Mouse (Mus musculus) mouse embryonic stem cell (cell line): Measurements from ENCODE around the gene Mettl3.

Experiments used
- in situ Hi-C, 2 experiments: fragments of 300-500 bp; cut with MboI; formaldehyde crosslinking; loops; 1 replicate in 1 of 2; 3 replicates in 1 of 2; pipeline ENCODE4 v1.14.3; 2019 to 2020; ENCODE audit warnings: low sequenced_read_pairs in 2 of 2, low pct_unique_long_range_greater_than_20kb in 1 of 2, mixed read lengths in 1 of 2; ENCODE audit not compliant: unreplicated experiment in 1 of 2

Mettl3 gene

DNA sequence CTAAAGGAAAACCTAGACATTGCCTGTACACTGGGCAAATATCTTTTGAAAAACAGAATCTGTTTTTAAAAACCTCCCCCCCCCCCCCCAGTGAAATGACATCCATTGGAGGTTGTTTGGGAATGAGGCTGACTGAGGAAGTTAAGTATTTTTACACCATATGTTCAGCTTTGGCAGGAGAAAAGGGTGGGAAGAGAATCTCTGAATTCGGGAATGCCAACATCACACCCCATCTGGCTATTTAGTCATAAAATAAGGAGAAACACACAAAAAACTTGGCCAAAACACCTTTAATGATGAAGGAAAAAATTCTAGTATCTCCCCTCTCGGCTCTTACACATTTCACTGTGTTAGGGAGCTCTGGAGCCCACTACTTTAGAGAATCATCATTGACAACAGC is 6.0 kb upstream of the Mettl3 start:
- in situ Hi-C loops, result loop anchor here in 1 of 2 experiments (25.0 kb wide), 1 partner anchor 399 kb away; the partner anchor contains the start of genes Ndrg2, Rnase13 and Tppp2

DNA sequence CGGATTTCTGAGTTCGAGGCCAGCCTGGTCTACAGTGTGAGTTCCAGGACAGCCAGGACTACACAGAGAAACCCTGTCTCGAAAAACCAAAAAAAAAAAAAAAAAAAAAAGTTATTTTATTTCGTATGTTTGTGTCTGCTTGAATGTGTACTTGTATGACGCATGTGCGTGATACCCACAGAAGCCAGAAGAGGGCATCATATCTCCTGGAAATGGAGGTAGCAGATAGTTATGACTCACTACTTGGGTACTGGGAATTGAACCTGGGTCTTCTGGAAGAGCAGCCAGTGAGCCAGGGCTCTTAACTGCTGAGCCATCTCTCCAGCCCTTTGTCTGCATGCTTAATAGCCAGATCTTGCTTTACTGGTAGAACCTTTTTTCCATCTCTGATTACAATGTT is 5.4 kb upstream of the Mettl3 start:
- in situ Hi-C loops, result loop anchor here in 1 of 2 experiments (25.0 kb wide), 1 partner anchor 398 kb away; the partner anchor contains the start of genes Ndrg2, Rnase13 and Tppp2

DNA sequence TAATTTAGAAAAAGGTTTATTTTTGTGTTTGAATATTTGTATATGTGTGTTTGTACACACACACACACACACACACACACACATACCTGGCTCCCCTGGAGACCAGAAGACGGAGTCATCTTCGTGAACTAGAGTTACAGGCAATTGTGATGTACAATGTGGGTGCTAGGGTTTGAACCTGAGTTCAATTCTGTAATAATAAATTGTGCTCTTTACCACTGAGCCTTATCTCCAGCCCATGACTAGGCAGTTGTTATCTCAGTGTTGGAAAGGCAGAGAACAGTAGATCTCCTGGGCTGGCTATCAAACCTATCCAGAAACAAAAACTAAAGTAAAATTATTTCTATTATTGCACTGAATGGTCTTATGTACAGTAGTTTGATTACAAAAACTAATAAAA is 1.2 kb upstream of the Mettl3 start:
- in situ Hi-C loops, result loop anchor here in 1 of 2 experiments (25.0 kb wide), 1 partner anchor 394 kb away; the partner anchor contains the start of genes Ndrg2, Rnase13 and Tppp2

DNA sequence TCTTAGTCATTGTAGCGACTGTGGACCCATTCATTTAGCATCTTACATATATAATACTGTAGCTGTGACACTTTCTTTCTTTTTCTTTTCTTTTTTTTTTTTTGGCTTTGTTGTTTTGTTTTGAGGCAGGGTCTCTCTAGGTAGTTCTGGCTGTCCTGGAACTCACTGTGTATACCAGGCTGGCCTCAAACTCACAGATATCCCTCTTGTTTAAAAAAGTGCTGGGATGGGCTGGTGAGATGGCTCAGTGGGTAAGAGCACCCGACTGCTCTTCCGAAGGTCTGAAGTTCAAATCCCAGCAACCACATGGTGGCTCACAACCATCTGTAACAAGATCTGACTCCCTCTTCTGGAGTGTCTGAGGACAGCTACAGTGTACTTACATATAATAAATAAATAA is 1.4 kb downstream of the Mettl3 start:
- in situ Hi-C loops, result loop anchor here in 1 of 2 experiments (25.0 kb wide), 1 partner anchor 391 kb away; the partner anchor contains the start of genes Ndrg2, Rnase13 and Tppp2

DNA sequence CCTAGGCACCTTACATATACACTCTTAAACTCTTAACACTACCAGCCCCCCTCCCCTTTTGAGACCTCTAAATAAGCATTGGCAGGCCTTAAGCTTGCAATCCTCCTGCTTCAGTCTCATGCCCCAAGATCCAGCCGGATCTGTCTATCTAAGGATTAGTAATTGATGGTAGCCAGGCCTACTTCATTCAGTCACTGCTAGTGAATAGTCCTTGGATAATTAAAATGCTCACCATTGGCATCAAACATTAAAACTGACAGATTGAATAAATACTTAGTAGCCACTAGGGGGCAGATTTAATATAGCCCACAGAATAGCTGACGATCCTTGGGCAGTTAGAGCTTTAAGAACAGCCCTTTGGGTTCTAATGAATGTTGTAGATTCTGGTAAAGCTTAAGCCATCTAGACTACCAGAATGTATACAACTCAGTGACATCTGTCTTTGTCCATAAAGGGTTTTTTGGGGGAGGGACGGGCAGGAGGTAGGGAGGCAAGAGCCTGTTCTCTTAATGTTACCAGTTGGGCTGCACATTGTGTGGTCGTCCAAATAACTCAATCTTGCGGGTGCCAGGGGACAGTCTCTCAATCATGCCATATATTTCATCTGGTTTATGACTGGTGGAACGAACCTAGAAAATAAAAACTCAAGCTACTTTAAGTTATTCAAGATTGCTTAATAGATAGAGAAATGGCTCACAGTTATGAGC is 9.2 kb downstream of the Mettl3 start:
- in situ Hi-C loops, result no loop called here

DNA sequence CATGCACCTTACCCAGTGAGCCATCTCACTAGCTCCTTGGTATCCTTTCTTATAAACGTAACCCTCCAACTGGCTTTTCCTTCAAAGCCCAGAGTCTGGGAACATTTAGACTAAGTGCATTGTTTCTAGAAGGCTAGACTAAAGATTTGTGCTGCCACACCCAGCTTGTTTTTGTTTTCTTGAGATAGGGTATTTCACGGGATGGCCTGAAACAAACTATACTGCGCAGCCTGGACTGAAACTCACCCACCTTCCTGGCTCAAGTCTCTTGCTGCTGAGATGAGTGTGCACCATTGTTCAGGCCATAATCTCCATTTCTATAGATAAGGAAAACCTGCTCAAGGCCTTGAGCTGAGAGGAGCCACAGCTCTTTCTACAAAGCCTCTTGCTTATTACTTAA is 20.7 kb downstream of the Mettl3 start:
- in situ Hi-C loops, result no loop called here

DNA sequence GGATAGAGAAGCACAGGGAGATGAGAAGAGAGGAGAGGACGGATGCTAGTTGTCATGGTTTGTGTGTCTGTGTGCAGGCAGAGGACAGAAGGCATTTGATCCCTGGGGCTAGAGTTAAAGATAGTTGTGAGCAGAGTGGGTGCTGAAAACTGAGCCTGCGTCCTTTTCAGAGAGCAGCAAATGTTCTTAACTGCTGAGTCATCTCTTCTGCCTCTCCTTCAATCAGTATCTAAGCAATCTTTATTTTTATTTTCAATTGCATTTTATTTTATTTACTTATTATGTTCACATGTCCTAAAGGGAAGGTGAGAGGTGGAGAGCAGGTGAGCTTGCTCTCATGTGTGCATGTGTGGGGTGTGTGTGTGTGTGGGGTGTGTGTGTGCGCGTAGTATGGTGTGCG is 21.3 kb downstream of the Mettl3 start:
- in situ Hi-C loops, result no loop called here

DNA sequence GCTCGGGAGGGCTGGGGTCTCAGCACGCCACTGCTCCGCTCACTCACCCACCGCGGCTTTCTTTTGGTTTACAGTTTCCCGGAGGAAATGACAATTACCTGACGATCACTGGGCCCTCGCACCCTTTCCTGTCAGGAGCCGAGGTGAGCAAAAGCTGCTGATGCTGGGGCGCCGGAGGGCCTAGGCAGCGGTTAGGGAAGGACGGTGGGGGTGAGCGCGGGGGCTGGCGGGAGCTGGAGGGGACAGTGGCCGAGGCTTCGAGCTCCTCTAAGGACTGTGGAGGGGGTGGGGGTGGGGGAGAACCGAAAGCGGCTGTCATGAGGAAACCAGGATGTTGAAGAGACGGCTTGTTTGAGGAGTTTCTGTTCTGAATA is 25.2 kb downstream of the Mettl3 start:
- in situ Hi-C loops, result no loop called here

DNA sequence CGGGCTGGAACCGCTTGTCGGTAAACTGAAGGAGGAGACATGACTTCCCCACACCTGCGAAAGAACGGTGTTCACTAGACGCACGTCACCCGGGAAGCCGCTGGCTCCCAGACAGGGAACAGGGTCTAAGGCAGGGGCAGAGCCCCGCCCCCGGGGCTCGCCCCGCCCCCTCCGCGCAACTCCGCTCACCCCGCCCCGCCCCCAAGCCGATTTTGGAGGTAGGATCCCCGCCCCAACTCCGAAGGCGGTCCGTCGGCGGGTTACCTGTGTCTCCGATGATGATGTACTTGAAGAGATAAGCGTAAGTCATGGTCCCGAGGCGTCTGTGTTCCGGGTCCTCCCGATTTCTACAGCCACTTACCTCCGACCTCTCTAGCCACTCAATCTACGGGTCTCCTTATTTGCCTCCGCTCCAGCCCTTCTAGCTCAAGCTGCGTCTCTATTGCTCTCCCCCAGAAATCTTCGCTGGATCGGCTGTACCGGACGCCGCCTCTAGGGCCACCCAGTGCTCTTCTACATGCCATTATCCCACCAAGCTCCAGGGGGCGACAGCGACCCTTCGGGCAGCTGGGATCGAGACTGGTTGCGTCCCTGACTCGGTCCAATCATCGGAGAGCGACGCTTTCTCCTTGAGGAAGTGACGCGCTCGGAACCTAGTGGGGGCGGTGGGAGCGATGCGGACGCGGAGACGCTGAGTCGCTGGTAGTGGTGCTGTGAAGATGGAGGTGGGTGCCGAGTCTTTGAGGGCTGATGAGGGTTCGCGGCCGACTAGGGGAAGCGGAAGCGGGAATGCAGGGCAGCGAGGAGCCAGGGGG is 25.8 kb downstream of the Mettl3 start, which contains the start of the genes Tox4 and Rab2b:
TSS of gene Tox4 (plus strand) at position 215 of the 815 bp plus-strand sequence.
TSS of gene Rab2b (minus strand) at position 614 of the 815 bp plus-strand sequence.
- in situ Hi-C loops, result no loop called here

DNA sequence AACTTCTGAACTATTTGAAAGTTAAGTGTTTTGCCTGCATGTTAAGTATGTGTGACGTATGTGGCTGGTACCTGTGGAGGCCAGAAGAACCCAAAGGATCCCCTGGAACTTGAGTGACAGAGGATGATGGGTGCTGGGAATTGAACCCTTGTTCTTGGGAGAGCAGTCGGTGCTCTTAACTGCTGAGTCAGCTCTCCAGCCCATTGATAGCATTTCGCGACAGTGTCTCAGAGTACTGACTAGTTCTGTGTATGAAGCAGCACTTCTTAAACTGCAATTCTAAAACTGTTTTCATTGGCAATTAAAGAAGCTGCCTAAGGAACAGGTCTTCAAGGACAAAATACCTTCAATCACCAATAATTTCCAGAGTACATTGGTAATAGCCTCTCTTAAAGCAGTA is 27.7 kb downstream of the Mettl3 start:
- in situ Hi-C loops, result no loop called here

DNA sequence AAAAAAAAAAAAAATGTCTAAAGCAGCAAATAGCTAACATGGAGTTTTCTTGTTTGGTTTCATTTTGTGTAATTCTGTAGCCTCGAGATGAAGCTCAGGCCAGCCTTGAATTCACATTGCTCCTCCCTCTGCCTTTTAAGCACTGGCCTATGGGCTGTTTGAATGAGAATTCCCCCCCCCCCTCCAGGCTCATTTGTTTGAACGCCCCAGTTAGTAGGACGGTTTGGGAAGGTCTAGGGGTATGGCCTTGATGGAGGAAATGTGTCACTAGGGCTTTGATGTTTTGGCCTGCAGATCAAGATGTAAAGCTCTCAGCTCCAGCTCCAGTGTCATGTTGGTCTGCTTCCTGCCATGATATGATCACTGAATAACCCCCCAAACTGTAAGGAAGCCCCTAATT is 32.1 kb downstream of the Mettl3 start:
- in situ Hi-C loops, result no loop called here

DNA sequence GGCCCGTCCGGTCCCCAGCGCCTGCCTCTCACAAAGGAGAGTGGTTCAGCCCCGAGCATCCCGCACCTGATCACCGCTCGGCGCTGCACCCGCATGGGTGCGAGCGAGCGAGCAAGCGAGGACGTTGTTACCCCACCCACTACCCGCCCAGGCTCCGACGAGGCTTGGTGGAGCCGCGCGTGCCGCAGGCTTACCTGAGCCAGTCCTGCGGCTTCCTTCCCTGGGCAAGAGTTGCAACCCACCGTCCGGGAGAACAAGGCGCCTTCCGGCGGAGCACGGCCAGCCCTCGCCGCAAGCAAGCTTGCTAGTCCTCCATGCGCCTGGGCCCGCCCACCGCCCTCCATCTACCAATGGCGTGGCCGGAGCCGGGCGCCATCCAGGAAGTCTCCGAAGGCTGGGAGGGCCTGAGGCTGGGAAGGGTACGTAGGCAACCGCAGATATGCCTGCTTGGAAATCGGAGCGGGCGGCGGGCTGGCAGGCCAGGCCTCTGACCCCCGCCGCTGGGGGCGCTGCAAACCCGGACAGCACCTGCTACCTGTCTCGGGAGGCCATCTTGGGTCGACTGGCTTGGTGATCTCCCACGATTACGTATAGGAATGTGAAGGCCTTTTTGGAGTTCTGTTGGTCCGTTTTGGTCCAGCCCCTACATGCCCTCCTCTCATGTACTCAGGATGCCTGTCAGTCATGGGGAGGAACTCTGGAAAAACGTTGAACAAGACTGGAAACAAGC is 47.3 kb downstream of the Mettl3 start, which contains the start of gene Chd8:
TSS of gene Chd8 (minus strand) at position 297 of the 730 bp plus-strand sequence.
- in situ Hi-C loops, result no loop called here

DNA sequence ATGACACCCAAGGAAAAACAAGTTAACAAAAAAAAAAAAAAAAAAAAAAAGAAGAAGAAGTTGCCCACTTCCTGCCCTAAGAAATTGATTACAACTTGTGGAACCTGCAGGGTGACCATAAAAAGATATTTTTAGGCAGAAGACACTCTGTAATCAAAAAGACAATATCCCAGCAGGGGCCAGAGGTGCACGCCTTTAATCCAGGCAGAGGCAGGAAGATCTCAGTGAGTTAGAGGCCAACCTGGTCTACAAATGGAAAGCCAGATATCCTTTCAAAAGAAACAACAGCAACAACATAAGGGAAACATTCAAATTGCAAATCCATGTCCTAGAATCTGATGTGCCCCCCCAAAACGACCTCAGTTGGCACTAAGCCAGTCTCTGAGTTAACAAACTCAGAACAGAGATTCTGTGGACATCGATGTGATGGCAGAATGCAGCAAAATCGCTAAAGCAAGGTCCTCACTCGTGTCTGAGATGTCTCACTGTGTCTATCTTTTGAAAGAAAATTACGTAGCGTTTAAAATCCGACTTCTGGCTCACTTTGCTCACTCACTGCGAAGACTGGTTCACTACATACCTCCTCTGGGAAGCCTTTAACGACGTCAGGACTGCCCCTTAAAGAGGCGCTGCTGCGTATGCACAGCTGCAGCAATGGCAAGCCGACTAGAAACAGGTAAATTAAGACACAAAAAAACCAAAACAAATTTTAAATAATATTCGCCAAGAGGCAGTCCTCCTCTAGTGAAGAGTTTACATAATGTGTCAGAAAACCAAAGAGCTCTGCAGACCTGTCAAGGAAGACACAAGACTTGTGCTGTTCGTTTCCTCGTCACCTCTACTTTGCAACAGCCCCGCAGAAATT is 48.4 kb downstream of the Mettl3 start:
- in situ Hi-C loops, result no loop called here

DNA sequence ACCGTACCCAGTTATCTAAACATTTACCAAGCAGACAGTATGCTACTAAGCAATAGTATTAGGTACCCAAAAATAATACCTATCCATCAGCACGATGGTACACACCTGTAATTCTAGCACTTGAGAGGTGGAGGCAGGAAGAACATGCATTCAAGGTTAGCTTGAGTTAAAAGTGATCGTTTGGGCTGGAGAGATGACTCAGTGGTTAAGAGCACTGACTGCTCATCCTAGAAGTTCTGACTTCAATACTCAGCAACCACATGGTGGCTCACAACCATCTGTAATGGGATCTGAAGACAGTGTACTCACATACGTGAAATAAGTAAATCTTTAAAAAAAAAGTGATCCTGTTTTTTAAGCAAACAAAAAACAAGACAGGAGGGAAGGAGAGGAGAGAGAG is 58.8 kb downstream of the Mettl3 start:
- in situ Hi-C loops, result no loop called here
